Mouse (Mus musculus): ENCODE measurements around the gene Nr2c2. TPM values are rescaled to one million over a fixed set of nuclear protein-coding genes. Genes with fewer than 3 reads are reported as not detected.

Gene Nr2c2
- polyA plus RNA-seq, 1 experiment, result not detected

GRCm38 (mm10) chr6:92153774-92154173 lies 62.6 kb downstream of the Nr2c2 start:
- 70% methylated on average over 1 of the region's 1 CpGs for WGBS
- H3K27ac ChIP-seq (ENCODE audit: insufficient read depth, low read depth, low read length), result no peak overlapping the region
- H3K4me1 ChIP-seq (ENCODE audit: control insufficient read depth, insufficient read depth, low read length), result no peaks in the 10 kb centered on the region
- H3K4me3 ChIP-seq (ENCODE audit: insufficient read depth, low read depth, low read length), result no peak overlapping the region
- no peak for TF ChIP-seq CTCF (IDR thresholded peaks at IDR 0.05; ENCODE audit: insufficient read depth, low read depth, low read length)
- TF ChIP-seq POLR2A (IDR thresholded peaks at IDR 0.05; ENCODE audit: insufficient read depth, low read depth, low read length), result no peak

GRCm38 (mm10) chr6:92158801-92159200 lies 67.6 kb downstream of the Nr2c2 start:
- TF ChIP-seq CTCF (IDR thresholded peaks at IDR 0.05; ENCODE audit: insufficient read depth, low read depth, low read length), result no peak
- no peak for TF ChIP-seq POLR2A (IDR thresholded peaks at IDR 0.05; ENCODE audit: insufficient read depth, low read depth, low read length)
- no peak overlapping the region for H3K4me3 ChIP-seq (ENCODE audit: insufficient read depth, low read depth, low read length)
- 94% methylated on average over 3 of the region's 3 CpGs for WGBS
- no peaks in the 10 kb centered on the region for H3K4me1 ChIP-seq (ENCODE audit: control insufficient read depth, insufficient read depth, low read length)
- no peak overlapping the region for H3K27ac ChIP-seq (ENCODE audit: insufficient read depth, low read depth, low read length)

GRCm38 (mm10) chr6:92162724-92163123 lies 71.5 kb downstream of the Nr2c2 start:
- Histone ChIP-seq H3K4me3 (ENCODE audit: insufficient read depth, low read depth, low read length) (no peak overlapping the region), H3K27ac (ENCODE audit: insufficient read depth, low read depth, low read length) (no peak overlapping the region), H3K4me1 (ENCODE audit: control insufficient read depth, insufficient read depth, low read length) (no peaks in the 10 kb centered on the region)
- TF ChIP-seq CTCF (IDR thresholded peaks at IDR 0.05; ENCODE audit: insufficient read depth, low read depth, low read length), result no peak
- no peak for TF ChIP-seq POLR2A (IDR thresholded peaks at IDR 0.05; ENCODE audit: insufficient read depth, low read depth, low read length)
- 86% methylated on average over 1 of the region's 1 CpGs for WGBS

GRCm38 (mm10) chr6:92176450-92176849 lies 85.3 kb downstream of the Nr2c2 start:
- H3K27ac ChIP-seq (ENCODE audit: insufficient read depth, low read depth, low read length), result no peak overlapping the region
- H3K4me3 ChIP-seq (ENCODE audit: insufficient read depth, low read depth, low read length), result no peak overlapping the region
- 98% methylated on average over 1 of the region's 1 CpGs for WGBS
- peaks cover 3% of the 10 kb centered on the region for H3K4me1 ChIP-seq (ENCODE audit: control insufficient read depth, insufficient read depth, low read length)
- no peak for TF ChIP-seq CTCF (IDR thresholded peaks at IDR 0.05; ENCODE audit: insufficient read depth, low read depth, low read length)
- TF ChIP-seq POLR2A (IDR thresholded peaks at IDR 0.05; ENCODE audit: insufficient read depth, low read depth, low read length), result no peak

GRCm38 (mm10) chr6:92183621-92184131 lies 92.5 kb downstream of the Nr2c2 start, which contains the start of gene Mrps25:
Gene Mrps25 (minus strand): TSS chr6:92184033.
- Histone ChIP-seq H3K4me1 (ENCODE audit: control insufficient read depth, insufficient read depth, low read length) (peaks cover 9% of the 10 kb centered on the region), H3K27ac (ENCODE audit: insufficient read depth, low read depth, low read length) (peak within 1 kb of the TSS; percentile 7), H3K4me3 (ENCODE audit: insufficient read depth, low read depth, low read length) (peak within 1 kb of the TSS; percentile 62)
- WGBS, result under 1% methylated on average over 42 of the region's 42 CpGs
- TF ChIP-seq CTCF (IDR thresholded peaks at IDR 0.05; ENCODE audit: insufficient read depth, low read depth, low read length) (no peak), POLR2A (IDR thresholded peaks at IDR 0.05; ENCODE audit: insufficient read depth, low read depth, low read length) (peak; percentile 86)

GRCm38 (mm10) chr6:92184178-92184577 lies 93.0 kb downstream of the Nr2c2 start:
- WGBS, result 1% methylated on average over 10 of the region's 10 CpGs
- Histone ChIP-seq H3K4me1 (ENCODE audit: control insufficient read depth, insufficient read depth, low read length) (peaks cover 9% of the 10 kb centered on the region), H3K27ac (ENCODE audit: insufficient read depth, low read depth, low read length) (no peak overlapping the region; the same call in 1 of the 2 replicates), H3K4me3 (ENCODE audit: insufficient read depth, low read depth, low read length) (peak overlapping the region; percentile 62)
- TF ChIP-seq CTCF (IDR thresholded peaks at IDR 0.05; ENCODE audit: insufficient read depth, low read depth, low read length) (no peak), POLR2A (IDR thresholded peaks at IDR 0.05; ENCODE audit: insufficient read depth, low read depth, low read length) (no peak)

- WGBS, result 91% methylated on average over 8 of the region's 8 CpGs
- Histone ChIP-seq H3K27ac (ENCODE audit: insufficient read depth, low read depth, low read length) (no peak overlapping the region), H3K4me1 (ENCODE audit: control insufficient read depth, insufficient read depth, low read length) (no peaks in the 10 kb centered on the region), H3K4me3 (ENCODE audit: insufficient read depth, low read depth, low read length) (no peak overlapping the region)
- TF ChIP-seq POLR2A (IDR thresholded peaks at IDR 0.05; ENCODE audit: insufficient read depth, low read depth, low read length) (no peak), CTCF (IDR thresholded peaks at IDR 0.05; ENCODE audit: insufficient read depth, low read depth, low read length) (no peak)
These were observed 108.2 kb downstream of the Nr2c2 start for GRCm38 (mm10) chr6:92199414-92199813.

GRCm38 (mm10) chr6:92214055-92214772 lies 123.0 kb downstream of the Nr2c2 start:
- H3K4me3 ChIP-seq (ENCODE audit: insufficient read depth, low read depth, low read length), result peak overlapping the region; percentile 63
- TF ChIP-seq CTCF (IDR thresholded peaks at IDR 0.05; ENCODE audit: insufficient read depth, low read depth, low read length), result no peak
- TF ChIP-seq POLR2A (IDR thresholded peaks at IDR 0.05; ENCODE audit: insufficient read depth, low read depth, low read length), result no peak
- peak overlapping the region; percentile 40 for H3K27ac ChIP-seq (ENCODE audit: insufficient read depth, low read depth, low read length)
- under 1% methylated on average over 43 of the region's 48 CpGs for WGBS
- peaks cover 5% of the 10 kb centered on the region; the same call in 1 of the 2 replicates for H3K4me1 ChIP-seq (ENCODE audit: control insufficient read depth, insufficient read depth, low read length)

GRCm38 (mm10) chr6:92214773-92215449 lies 123.7 kb downstream of the Nr2c2 start, which contains the start of gene Rbsn:
Gene Rbsn (minus strand): TSS chr6:92214925.
- WGBS, result 9% methylated on average over 35 of the region's 35 CpGs
- TF ChIP-seq CTCF (IDR thresholded peaks at IDR 0.05; ENCODE audit: insufficient read depth, low read depth, low read length), result no peak
- peak; percentile 71 for TF ChIP-seq POLR2A (IDR thresholded peaks at IDR 0.05; ENCODE audit: insufficient read depth, low read depth, low read length)
- Histone ChIP-seq H3K27ac (ENCODE audit: insufficient read depth, low read depth, low read length) (peak within 1 kb of the TSS; percentile 40), H3K4me1 (ENCODE audit: control insufficient read depth, insufficient read depth, low read length) (peaks cover 5% of the 10 kb centered on the region; the same call in 1 of the 2 replicates), H3K4me3 (ENCODE audit: insufficient read depth, low read depth, low read length) (peak within 1 kb of the TSS; percentile 63)

Measured in olfactory bulb, adult 2 months (tissue).